Mouse (Mus musculus) kidney, embryonic 16.5 days (tissue): Measurements from ENCODE around the gene Lmbr1l. TPM values are rescaled to one million over a fixed set of nuclear protein-coding genes. Genes with fewer than 3 reads are reported as not detected.

Experiments
- ATAC-seq: fragments of 200-750 bp; cut with Nextera tagmentation; 2 replicates; pipeline ENCODE4 v1.8.0; 2017; ENCODE audit warnings: moderate TSS enrichment; ENCODE audit not compliant: low FRiP score, low TSS enrichment
- H3K27ac ChIP-seq: fragments of 300-500 bp; sonication (generic); 2 replicates; pipeline ENCODE4 v1.5.1; 2014; ENCODE audit warnings: low read length
- H3K27me3 ChIP-seq: fragments of 300-500 bp; sonication (generic); 2 replicates; pipeline ENCODE4 v1.6.1; 2014; ENCODE audit warnings: low read length, control low read depth, mixed read lengths; ENCODE audit not compliant: insufficient read depth
- H3K36me3 ChIP-seq: fragments of 300-500 bp; sonication (generic); 2 replicates; pipeline ENCODE4 v1.6.1; 2014; ENCODE audit warnings: low read length, control low read depth, mixed read lengths; ENCODE audit not compliant: insufficient read depth
- H3K4me1 ChIP-seq: fragments of 300-500 bp; sonication (generic); 2 replicates; pipeline ENCODE4 v1.6.1; 2014; ENCODE audit warnings: low read length, control low read depth, mixed read lengths; ENCODE audit not compliant: insufficient read depth
- H3K4me2 ChIP-seq: fragments of 300-500 bp; sonication (generic); replicated peaks from 2 replicates; pipeline ENCODE4 v1.6.1; 2014; ENCODE audit warnings: low read depth, low read length
- H3K4me3 ChIP-seq: fragments of 300-500 bp; sonication (generic); 2 replicates; pipeline ENCODE4 v1.5.1; 2014; ENCODE audit warnings: mild to moderate bottlenecking, low read length
- H3K9ac ChIP-seq: fragments of 300-500 bp; sonication (generic); replicated peaks from 2 replicates; pipeline ENCODE4 v1.6.1; 2014; ENCODE audit warnings: low read length
- H3K9me3 ChIP-seq: fragments of 300-500 bp; sonication (generic); 2 replicates; pipeline ENCODE4 v1.6.1; 2016; ENCODE audit warnings: low read length, control low read depth
- WGBS: fragments of 180-500 bp; shearing (Covaris S2); extraction: QIAGEN DNeasy Blood & Tissue Kit; methylation state at CpG from one replicate; pipeline ENCODE4 v1.1.7; 2014; 5-methylcytosine and 5-hydroxymethylcytosine counted together
- polyA plus RNA-seq: library from polyadenylated mRNA; unstranded; fragments of >200 nt; fragmentation: Nextera tagmentation; extraction: Ambion mirVana; gene quantifications from 2 replicates; pipeline ENCODE4 v1.2.1, GENCODE M21; 2015

Gene Lmbr1l
- polyA plus RNA-seq, 1 experiment from 2014 or later = 17.6 TPM

- no peak for ATAC-seq
- Histone ChIP-seq H3K4me3 (no peak overlapping the region), H3K27me3 (peaks cover 35% of the 10 kb centered on the region), H3K27ac (no peak overlapping the region), H3K4me1 (peaks cover 17% of the 10 kb centered on the region), H3K36me3 (peaks cover 16% of the 10 kb centered on the region), H3K4me2 (no peak overlapping the region), H3K9me3 (no peaks in the 10 kb centered on the region), H3K9ac (no peak overlapping the region)
- 80% methylated on average over 1 of the region's 1 CpGs for WGBS
Measured at GRCm38 (mm10) chr15:98901530-98901929, 16.5 kb downstream of the Lmbr1l start.

GRCm38 (mm10) chr15:98897928-98898800, 19.9 kb downstream of the Lmbr1l start, which contains the start of gene Dhh:
Gene Dhh (minus strand): TSS chr15:98898540.
- Histone ChIP-seq H3K4me3 (peak within 1 kb of the TSS; percentile 41), H3K27ac (no peak within 1 kb of the TSS), H3K36me3 (no peaks in the 10 kb centered on the region), H3K4me2 (peak within 1 kb of the TSS; percentile 50), H3K27me3 (peaks cover 68% of the 10 kb centered on the region), H3K4me1 (peaks cover 45% of the 10 kb centered on the region), H3K9ac (peak within 1 kb of the TSS; percentile 32), H3K9me3 (no peaks in the 10 kb centered on the region)
- under 1% methylated on average over 41 of the region's 41 CpGs for WGBS
- ATAC-seq = peak; percentile 40; the same call in 1 of the 2 replicates

GRCm38 (mm10) chr15:98897495-98897894, 20.5 kb downstream of the Lmbr1l start:
- Histone ChIP-seq H3K27ac (no peak overlapping the region), H3K4me1 (peaks cover 45% of the 10 kb centered on the region), H3K4me3 (peak overlapping the region; percentile 41), H3K9ac (no peak overlapping the region), H3K36me3 (no peaks in the 10 kb centered on the region), H3K27me3 (peaks cover 73% of the 10 kb centered on the region), H3K4me2 (peak overlapping the region; percentile 50), H3K9me3 (no peaks in the 10 kb centered on the region)
- ATAC-seq = no peak
- 2% methylated on average over 10 of the region's 10 CpGs for WGBS

GRCm38 (mm10) chr15:98895635-98896589, 22.1 kb downstream of the Lmbr1l start:
- Histone ChIP-seq H3K4me2 (peak overlapping the region; percentile 47), H3K9ac (peak overlapping the region; percentile 4; the same call in 1 of the 2 replicates), H3K36me3 (no peaks in the 10 kb centered on the region), H3K27ac (no peak overlapping the region), H3K4me1 (peaks cover 50% of the 10 kb centered on the region), H3K27me3 (peaks cover 73% of the 10 kb centered on the region), H3K9me3 (no peaks in the 10 kb centered on the region), H3K4me3 (peak overlapping the region; percentile 30)
- 4% methylated on average over 35 of the region's 41 CpGs for WGBS
- ATAC-seq = no peak

GRCm38 (mm10) chr15:98894746-98895634, 23.0 kb downstream of the Lmbr1l start:
- 4% methylated on average over 37 of the region's 38 CpGs for WGBS
- Histone ChIP-seq H3K4me1 (peaks cover 50% of the 10 kb centered on the region), H3K9me3 (no peaks in the 10 kb centered on the region), H3K36me3 (no peaks in the 10 kb centered on the region), H3K27me3 (peaks cover 69% of the 10 kb centered on the region), H3K4me3 (peak overlapping the region; percentile 57), H3K27ac (no peak overlapping the region), H3K9ac (peak overlapping the region; percentile 50), H3K4me2 (peak overlapping the region; percentile 97)
- no peak for ATAC-seq

- peaks cover 65% of the 10 kb centered on the region for H3K27me3 ChIP-seq
- ATAC-seq = no peak
Measured at GRCm38 (mm10) chr15:98893940-98894745, 23.9 kb downstream of the Lmbr1l start, which contains the start of gene Rhebl1. Gene Rhebl1 (minus strand): TSS chr15:98894540.

GRCm38 (mm10) chr15:98893036-98893435, 25.0 kb downstream of the Lmbr1l start:
- H3K9me3 ChIP-seq = no peaks in the 10 kb centered on the region
- H3K4me3 ChIP-seq = no peak overlapping the region
- no peaks in the 10 kb centered on the region for H3K36me3 ChIP-seq
- no peak overlapping the region for H3K9ac ChIP-seq
- peaks cover 54% of the 10 kb centered on the region for H3K27me3 ChIP-seq
- no peak overlapping the region for H3K4me2 ChIP-seq
- 58% methylated on average over 4 of the region's 4 CpGs for WGBS
- no peak overlapping the region for H3K27ac ChIP-seq
- H3K4me1 ChIP-seq = peaks cover 42% of the 10 kb centered on the region
- ATAC-seq = no peak

More at GRCm38 (mm10) chr15:98893940-98894745, 23.9 kb downstream of the Lmbr1l start, which contains the start of gene Rhebl1:
- WGBS = under 1% methylated on average over 77 of the region's 77 CpGs
- Histone ChIP-seq H3K4me1 (peaks cover 50% of the 10 kb centered on the region), H3K9me3 (no peaks in the 10 kb centered on the region), H3K27ac (no peak within 1 kb of the TSS), H3K4me2 (peak within 1 kb of the TSS; percentile 97), H3K4me3 (peak within 1 kb of the TSS; percentile 57), H3K36me3 (no peaks in the 10 kb centered on the region), H3K9ac (peak within 1 kb of the TSS; percentile 50)

GRCm38 (mm10) chr15:98891907-98892606, 26.0 kb downstream of the Lmbr1l start:
- WGBS = 40% methylated on average over 6 of the region's 6 CpGs

More at GRCm38 (mm10) chr15:98891907-98892606, 26.0 kb downstream of the Lmbr1l start:
- peak; percentile 44; the same call in 1 of the 2 replicates for ATAC-seq
- Histone ChIP-seq H3K9ac (no peak overlapping the region), H3K4me1 (peaks cover 32% of the 10 kb centered on the region), H3K27me3 (peaks cover 44% of the 10 kb centered on the region), H3K4me3 (no peak overlapping the region), H3K36me3 (no peaks in the 10 kb centered on the region), H3K9me3 (no peaks in the 10 kb centered on the region), H3K27ac (no peak overlapping the region), H3K4me2 (no peak overlapping the region)
